ENCODE assay signal across 24 mouse cellular contexts in genomic region chr15:8605538-8606188, GRCm38 (mm10).
A peak's percentile ranks its signal among the peaks of the same experiment; 100 is the strongest.
DNase-seq lines count a peak whose midpoint lies in the region; ATAC-seq and TF ChIP-seq lines count a peak whose summit lies in the region.
"Had no signal": no experiment of that assay in that cellular context is flagged by ENCODE, and none has a peak within 500 bp of the region (broad histone marks: within the 10 kb centered on the region; RNA-seq: fewer than 3 reads in every experiment).

No protein-coding gene starts in this region.

- peak; percentile 54 for DNase-seq in forebrain, embryonic 14.5 days (ENCODE audit: low spot score)
- no peak for DNase-seq in forebrain, embryonic 10.5 days (ENCODE audit: extremely low spot score, low spot score)
- DNase-seq in hindbrain, postnatal 0 days (ENCODE audit: low spot score), result no peak
- DNase-seq in hindbrain, embryonic 10.5 days (ENCODE audit: low spot score), result no peak
- DNase-seq in embryonic facial prominence, embryonic 14.5 days (ENCODE audit: low spot score), result peak; percentile 52
- DNase-seq: adrenal gland, postnatal 14 days; cerebellum, adult 8-10 months; gastrocnemius, postnatal 10 days; heart, adult 18-20 months; heart, postnatal 10 days; kidney, adult 11 months; kidney, postnatal 36 days; lung, adult 18-20 months; lung, postnatal 10 days; right cerebral cortex, postnatal 14 days; spleen, adult 18-20 months; thymus, postnatal 14 days had no signal

- no peaks in the 10 kb centered on the region for H3K36me3 ChIP-seq in forebrain, embryonic 14.5 days (ENCODE audit: control insufficient read depth, insufficient read depth, low read length)
- no peaks in the 10 kb centered on the region for H3K36me3 ChIP-seq in forebrain, embryonic 10.5 days (replicated peaks)
- H3K36me3 ChIP-seq in hindbrain, postnatal 0 days (ENCODE audit: insufficient read depth, low read length), result no peaks in the 10 kb centered on the region
- no peaks in the 10 kb centered on the region for H3K36me3 ChIP-seq in hindbrain, embryonic 10.5 days
- H3K36me3 ChIP-seq in embryonic facial prominence, embryonic 14.5 days (ENCODE audit: control insufficient read depth, insufficient read depth, low read length), result no peaks in the 10 kb centered on the region
- no peaks in the 10 kb centered on the region for H3K36me3 ChIP-seq in midbrain, embryonic 16.5 days (ENCODE audit: control insufficient read depth, insufficient read depth, low read length)
- H3K36me3 ChIP-seq: heart, embryonic 12.5 days; kidney, embryonic 15.5 days; limb, embryonic 13.5 days; liver, embryonic 12.5 days had no signal

- H3K9me3 ChIP-seq in forebrain, embryonic 14.5 days (replicated peaks; ENCODE audit: control insufficient read depth, low read length), result no peaks in the 10 kb centered on the region
- H3K9me3 ChIP-seq in forebrain, embryonic 10.5 days, result no peaks in the 10 kb centered on the region
- H3K9me3 ChIP-seq in hindbrain, postnatal 0 days (ENCODE audit: low read length), result no peaks in the 10 kb centered on the region
- no peaks in the 10 kb centered on the region for H3K9me3 ChIP-seq in hindbrain, embryonic 10.5 days
- no peaks in the 10 kb centered on the region for H3K9me3 ChIP-seq in embryonic facial prominence, embryonic 14.5 days (ENCODE audit: control insufficient read depth, low read length)
- H3K9me3 ChIP-seq in midbrain, embryonic 16.5 days (replicated peaks; ENCODE audit: control insufficient read depth, low read length, poor library complexity, severe bottlenecking), result no peaks in the 10 kb centered on the region
- H3K9me3 ChIP-seq: heart, embryonic 12.5 days; kidney, embryonic 15.5 days; limb, embryonic 13.5 days; liver, embryonic 12.5 days had no signal

- no peak overlapping the region for H3K9ac ChIP-seq in forebrain, embryonic 14.5 days (ENCODE audit: low read length)
- H3K9ac ChIP-seq in hindbrain, postnatal 0 days (replicated peaks; ENCODE audit: low read length), result no peak overlapping the region
- no peak overlapping the region for H3K9ac ChIP-seq in embryonic facial prominence, embryonic 14.5 days (ENCODE audit: low read depth, low read length)
- H3K9ac ChIP-seq in midbrain, embryonic 16.5 days (ENCODE audit: low read depth, low read length), result no peak overlapping the region
- H3K9ac ChIP-seq: heart, embryonic 12.5 days; kidney, embryonic 15.5 days; limb, embryonic 13.5 days; liver, embryonic 12.5 days had no signal

- WGBS in forebrain, embryonic 14.5 days, result 28% methylated on average over 6 of the region's 6 CpGs
- WGBS in forebrain, embryonic 10.5 days, result 60% methylated on average over 6 of the region's 6 CpGs
- 48% methylated on average over 6 of the region's 6 CpGs for WGBS in hindbrain, postnatal 0 days
- WGBS in hindbrain, embryonic 10.5 days, result 72% methylated on average over 6 of the region's 6 CpGs
- WGBS in embryonic facial prominence, embryonic 14.5 days, result 46% methylated on average over 6 of the region's 6 CpGs
- 31% methylated on average over 6 of the region's 6 CpGs for WGBS in midbrain, embryonic 16.5 days

- no peak for TF ChIP-seq CTCF in hindbrain, postnatal 0 days (IDR thresholded peaks at IDR 0.05; ENCODE audit: low read depth)

- no peaks in the 10 kb centered on the region for H3K4me1 ChIP-seq in forebrain, embryonic 14.5 days (ENCODE audit: control insufficient read depth, insufficient read depth, low read length)
- H3K4me1 ChIP-seq in forebrain, embryonic 10.5 days, result peaks cover 26% of the 10 kb centered on the region
- H3K4me1 ChIP-seq in hindbrain, postnatal 0 days (ENCODE audit: insufficient read depth, low read length), result no peaks in the 10 kb centered on the region
- H3K4me1 ChIP-seq in hindbrain, embryonic 10.5 days (replicated peaks), result no peaks in the 10 kb centered on the region
- H3K4me1 ChIP-seq in embryonic facial prominence, embryonic 14.5 days (ENCODE audit: control insufficient read depth, insufficient read depth, low read length), result no peaks in the 10 kb centered on the region
- H3K4me1 ChIP-seq in midbrain, embryonic 16.5 days (ENCODE audit: control insufficient read depth, insufficient read depth, low read length), result no peaks in the 10 kb centered on the region
- H3K4me1 ChIP-seq: heart, embryonic 12.5 days; kidney, embryonic 15.5 days; liver, embryonic 12.5 days had no signal

- H3K4me3 ChIP-seq in forebrain, embryonic 14.5 days (ENCODE audit: low read depth, low read length), result no peak overlapping the region
- H3K4me3 ChIP-seq in forebrain, embryonic 10.5 days, result no peak overlapping the region
- H3K4me3 ChIP-seq in hindbrain, postnatal 0 days (ENCODE audit: low read length), result no peak overlapping the region
- no peak overlapping the region for H3K4me3 ChIP-seq in hindbrain, embryonic 10.5 days
- no peak overlapping the region for H3K4me3 ChIP-seq in embryonic facial prominence, embryonic 14.5 days (ENCODE audit: low read depth, low read length)
- H3K4me3 ChIP-seq in midbrain, embryonic 16.5 days (ENCODE audit: low read depth, low read length), result no peak overlapping the region
- H3K4me3 ChIP-seq: heart, embryonic 12.5 days; kidney, embryonic 15.5 days; limb, embryonic 13.5 days; liver, embryonic 12.5 days had no signal

- ATAC-seq in forebrain, embryonic 14.5 days, result peak; percentile 91
- peak; percentile 47; the same call in 1 of the 2 replicates for ATAC-seq in hindbrain, postnatal 0 days
- peak; percentile 85 for ATAC-seq in embryonic facial prominence, embryonic 14.5 days (ENCODE audit: low read depth)
- ATAC-seq in midbrain, embryonic 16.5 days, result peak; percentile 92
- ATAC-seq in erythroblast, adult 5-6 weeks (replicated peaks; ENCODE audit: low FRiP score, poor library complexity, severe bottlenecking), result no peak
- ATAC-seq: CD4-positive, CD25-positive, alpha-beta regulatory T cell, adult 4 months; liver, embryonic 12.5 days had no signal

- H3K4me2 ChIP-seq in forebrain, embryonic 14.5 days (ENCODE audit: low read length), result no peak overlapping the region
- no peak overlapping the region for H3K4me2 ChIP-seq in hindbrain, postnatal 0 days (ENCODE audit: low read depth, low read length)
- H3K4me2 ChIP-seq in embryonic facial prominence, embryonic 14.5 days (ENCODE audit: low read depth, low read length), result no peak overlapping the region
- no peak overlapping the region for H3K4me2 ChIP-seq in midbrain, embryonic 16.5 days (ENCODE audit: low read length)
- H3K4me2 ChIP-seq: heart, embryonic 12.5 days; kidney, embryonic 15.5 days; limb, embryonic 13.5 days; liver, embryonic 12.5 days had no signal

- H3K27ac ChIP-seq in forebrain, embryonic 14.5 days (ENCODE audit: low read depth, low read length), result no peak overlapping the region
- no peak overlapping the region for H3K27ac ChIP-seq in forebrain, embryonic 10.5 days
- no peak overlapping the region for H3K27ac ChIP-seq in hindbrain, postnatal 0 days
- no peak overlapping the region for H3K27ac ChIP-seq in hindbrain, embryonic 10.5 days
- H3K27ac ChIP-seq in embryonic facial prominence, embryonic 14.5 days (replicated peaks; ENCODE audit: low read depth, low read length), result no peak overlapping the region
- no peak overlapping the region for H3K27ac ChIP-seq in midbrain, embryonic 16.5 days (ENCODE audit: low read length)
- H3K27ac ChIP-seq: kidney, embryonic 15.5 days; limb, embryonic 13.5 days; liver, embryonic 12.5 days had no signal

- no peaks in the 10 kb centered on the region for H3K27me3 ChIP-seq in forebrain, embryonic 14.5 days (replicated peaks; ENCODE audit: control insufficient read depth, insufficient read depth, low read length)
- H3K27me3 ChIP-seq in forebrain, embryonic 10.5 days (ENCODE audit: poor library complexity, severe bottlenecking), result no peaks in the 10 kb centered on the region
- H3K27me3 ChIP-seq in hindbrain, postnatal 0 days (ENCODE audit: insufficient read depth, low read length), result no peaks in the 10 kb centered on the region
- H3K27me3 ChIP-seq in hindbrain, embryonic 10.5 days (ENCODE audit: insufficient read depth, poor library complexity, severe bottlenecking), result no peaks in the 10 kb centered on the region
- no peaks in the 10 kb centered on the region for H3K27me3 ChIP-seq in embryonic facial prominence, embryonic 14.5 days (replicated peaks; ENCODE audit: control insufficient read depth, insufficient read depth, low read length)
- H3K27me3 ChIP-seq in midbrain, embryonic 16.5 days (ENCODE audit: control insufficient read depth, insufficient read depth, low read depth, low read length), result no peaks in the 10 kb centered on the region; the same call in 1 of the 2 replicates
- H3K27me3 ChIP-seq: heart, embryonic 12.5 days; kidney, embryonic 15.5 days; limb, embryonic 13.5 days; liver, embryonic 12.5 days had no signal

Comparison
In these comparisons a context has a peak if more than half of its experiments do, and no peak if none do; other contexts are left out.
1. DNase-seq: peak in forebrain, embryonic 14.5 days (single experiment) and embryonic facial prominence, embryonic 14.5 days (single experiment); none in forebrain, embryonic 10.5 days (single experiment), hindbrain, postnatal 0 days (single experiment) and hindbrain, embryonic 10.5 days (single experiment).